Mouse (Mus musculus): Measurements from ENCODE around the gene Zfp386. TPM values are rescaled to one million over a fixed set of nuclear protein-coding genes. Genes with fewer than 3 reads are reported as not detected.

Gene Zfp386
- total RNA-seq, 2 experiments from 2014 or later, result 30.2 to 31.3 TPM

GRCm38 (mm10) chr12:116086951-116087600, 39.6 kb downstream of the Zfp386 start:
- no peak for DNase-seq
- intact Hi-C loops (cut with DNase I), result no loop called here

DNA sequence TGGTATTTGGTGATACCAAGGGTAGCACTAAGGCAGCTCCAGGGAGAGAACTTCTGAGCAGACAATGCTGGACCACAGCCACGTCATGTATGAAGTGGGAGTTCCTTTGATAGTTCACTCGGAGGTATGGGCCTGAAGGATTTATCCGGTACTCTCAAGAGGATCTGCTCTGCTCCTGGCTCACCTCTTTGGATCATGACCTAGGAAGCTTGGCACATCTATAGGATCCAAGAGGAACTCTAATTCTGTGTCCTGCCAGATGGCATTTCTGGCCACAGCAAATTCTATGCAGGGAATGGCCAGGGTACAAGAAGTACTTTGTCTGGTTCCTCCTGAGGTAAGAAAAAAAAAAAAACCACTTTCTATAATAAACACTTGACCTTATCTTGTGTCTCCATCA, 42.3 kb downstream of the Zfp386 start:
- no peak for DNase-seq
- intact Hi-C loops (cut with DNase I), result no loop called here

- no peak for DNase-seq
- intact Hi-C loops (cut with DNase I), result no loop called here
These were observed 47.4 kb downstream of the Zfp386 start for GRCm38 (mm10) chr12:116094765-116095555.

GRCm38 (mm10) chr12:116096361-116096904, 48.9 kb downstream of the Zfp386 start:
- DNase-seq, result no peak
- intact Hi-C loops (cut with DNase I), result no loop called here

- intact Hi-C loops (cut with DNase I), result no loop called here
- DNase-seq, result no peak
These were observed 49.6 kb downstream of the Zfp386 start for GRCm38 (mm10) chr12:116097166-116097565.

GRCm38 (mm10) chr12:116101945-116102344, 54.4 kb downstream of the Zfp386 start:
- no peak for DNase-seq
- intact Hi-C loops (cut with DNase I), result no loop called here

DNA sequence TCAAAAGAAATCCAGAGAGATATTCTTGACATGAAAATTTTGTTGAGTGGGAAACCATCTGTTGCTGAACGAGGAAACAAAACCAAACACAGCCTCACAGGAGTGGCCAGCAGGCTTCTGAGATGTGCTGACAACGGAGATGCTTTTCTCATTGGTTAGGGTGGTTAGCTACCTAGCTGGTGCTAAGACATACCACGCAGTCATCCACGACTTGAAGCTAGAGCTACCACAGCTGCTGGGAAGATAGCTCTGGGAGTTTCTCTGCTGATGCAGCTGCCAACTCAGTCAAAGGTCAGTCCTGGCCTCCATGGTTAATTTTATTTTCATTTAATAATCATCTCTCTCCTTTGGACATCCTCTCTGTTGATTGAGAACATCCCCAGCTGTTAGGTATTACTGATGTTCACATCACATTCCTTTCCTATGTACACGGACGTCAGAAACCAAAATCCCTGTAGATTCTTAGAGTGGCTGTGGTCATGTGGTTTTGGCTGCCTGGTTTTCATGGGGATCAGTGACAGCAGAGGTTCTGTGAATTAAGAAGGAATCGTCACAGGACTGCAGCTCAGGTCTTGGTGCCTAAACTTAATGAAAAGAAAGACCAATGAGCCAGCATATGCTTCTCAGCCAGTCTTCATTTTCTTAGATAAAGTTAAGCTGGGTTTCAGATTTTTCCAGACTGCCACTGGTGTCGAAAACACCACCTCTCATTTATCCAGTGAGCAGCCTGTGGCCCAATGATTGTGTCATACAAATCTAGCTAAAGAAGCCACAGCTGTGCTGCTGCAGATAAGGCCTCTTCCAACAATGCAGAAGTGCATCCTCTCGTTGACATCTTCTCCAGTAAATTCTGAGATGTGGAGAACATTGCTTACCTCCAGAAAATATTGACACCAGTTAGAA, 62.2 kb downstream of the Zfp386 start:
- peak in 1 of 2 experiments; percentile 30 for DNase-seq

GRCm38 (mm10) chr12:116111007-116111694, 63.6 kb downstream of the Zfp386 start:
- intact Hi-C loops (cut with DNase I), result no loop called here
- DNase-seq, result no peak

More for the DNA sequence above, 62.2 kb downstream of the Zfp386 start:
- intact Hi-C loops (cut with DNase I), result no loop called here

Other genes with a start within 250 kb of the Zfp386 start
- 1 to 10 TPM; 1.6 to 2.9 TPM for gene Vipr2, start 30.0 kb downstream of the Zfp386 start, total RNA-seq (2021)
- 1 to 10 TPM; 2.2 to 2.7 TPM for gene Wdr60, start 215.3 kb downstream of the Zfp386 start, total RNA-seq (2021)
- not detected for gene Gm11027, start 227.7 kb downstream of the Zfp386 start, total RNA-seq (2021)
- 10 to 100 TPM; 27.7 to 29.9 TPM for gene Esyt2, start 233.5 kb downstream of the Zfp386 start, total RNA-seq (2021)

All from heart, postnatal 36 days (tissue).